ENCODE assay signal across 11 mouse cellular contexts in the genomic region with DNA sequence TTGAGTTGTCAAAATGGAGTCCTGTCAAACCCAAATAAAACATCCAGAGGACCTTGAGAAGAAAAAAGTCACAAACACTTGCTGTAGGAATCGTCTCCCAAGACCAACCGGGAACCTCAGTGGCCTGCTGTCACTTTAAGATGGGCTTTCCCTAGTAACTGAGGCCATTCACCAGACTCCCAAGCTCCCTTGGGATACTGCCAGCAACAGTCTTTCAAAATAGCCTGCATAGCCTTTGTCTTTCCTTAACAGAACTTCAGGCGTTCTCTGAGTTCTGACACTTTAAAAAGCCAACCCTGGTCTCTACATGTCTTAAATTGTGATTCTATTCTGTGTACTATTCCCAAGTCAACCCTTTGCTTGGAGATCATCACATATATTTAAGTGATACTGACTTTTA.
A peak's percentile ranks its signal among the peaks of the same experiment; 100 is the strongest.
DNase-seq lines count a peak whose midpoint lies in the region; ATAC-seq lines count a peak whose summit lies in the region.
"Had no signal": no experiment of that assay in that cellular context is flagged by ENCODE, and none has a peak within 500 bp of the region (broad histone marks: within the 10 kb centered on the region; RNA-seq: fewer than 3 reads in every experiment).

No protein-coding gene starts in this region.

- peaks cover 5% of the 10 kb centered on the region; the same call in 1 of the 2 replicates for H3K4me1 ChIP-seq in hindbrain, embryonic 15.5 days (replicated peaks)
- H3K4me1 ChIP-seq in hindbrain, embryonic 10.5 days (replicated peaks) = peaks cover 16% of the 10 kb centered on the region
- H3K4me1 ChIP-seq in hindbrain, embryonic 16.5 days (ENCODE audit: control insufficient read depth, insufficient read depth, low read depth, low read length) = no peaks in the 10 kb centered on the region
- 0 out of 2 replicates have a peak, but pooled peaks cover 2% of the 10 kb centered on the region for H3K4me1 ChIP-seq in intestine, embryonic 15.5 days (replicated peaks)

- no peak overlapping the region for H3K4me2 ChIP-seq in hindbrain, embryonic 15.5 days
- no peak overlapping the region for H3K4me2 ChIP-seq in hindbrain, embryonic 16.5 days (ENCODE audit: low read length)
- no peak overlapping the region for H3K4me2 ChIP-seq in intestine, embryonic 15.5 days (replicated peaks)
- H3K4me2 ChIP-seq: limb, embryonic 13.5 days had no signal

- 0 out of 2 replicates have a peak overlapping the region, but pooled peaks have one; percentile 52 for H3K27ac ChIP-seq in hindbrain, embryonic 15.5 days (replicated peaks)
- H3K27ac ChIP-seq in hindbrain, embryonic 10.5 days = no peak overlapping the region
- H3K27ac ChIP-seq in hindbrain, embryonic 16.5 days (ENCODE audit: low read depth, low read length) = no peak overlapping the region
- H3K27ac ChIP-seq in intestine, embryonic 15.5 days = no peak overlapping the region
- H3K27ac ChIP-seq: limb, embryonic 13.5 days had no signal

- no peaks in the 10 kb centered on the region for H3K27me3 ChIP-seq in hindbrain, embryonic 15.5 days
- no peaks in the 10 kb centered on the region for H3K27me3 ChIP-seq in hindbrain, embryonic 10.5 days (ENCODE audit: insufficient read depth, poor library complexity, severe bottlenecking)
- H3K27me3 ChIP-seq in hindbrain, embryonic 16.5 days (replicated peaks; ENCODE audit: control insufficient read depth, insufficient read depth, low read length) = no peaks in the 10 kb centered on the region
- no peaks in the 10 kb centered on the region for H3K27me3 ChIP-seq in intestine, embryonic 15.5 days (replicated peaks)
- H3K27me3 ChIP-seq: limb, embryonic 13.5 days had no signal

- H3K4me3 ChIP-seq in hindbrain, embryonic 15.5 days = no peak overlapping the region
- no peak overlapping the region for H3K4me3 ChIP-seq in hindbrain, embryonic 10.5 days
- no peak overlapping the region for H3K4me3 ChIP-seq in hindbrain, embryonic 16.5 days (ENCODE audit: low read length)
- no peak overlapping the region for H3K4me3 ChIP-seq in intestine, embryonic 15.5 days (replicated peaks)
- H3K4me3 ChIP-seq: limb, embryonic 13.5 days had no signal

- no peak for DNase-seq in hindbrain, embryonic 10.5 days (ENCODE audit: low spot score)
- peak; percentile 39 for DNase-seq in testis, postnatal 14 days (ENCODE audit: low spot score)
- no peak for DNase-seq in testis, postnatal 10 days (ENCODE audit: low spot score)
- no peak for DNase-seq in cerebellum, adult 11-12 months
- DNase-seq: cerebellum, postnatal 36 days; gastrocnemius, postnatal 14 days had no signal

- no peak overlapping the region for H3K9ac ChIP-seq in hindbrain, embryonic 15.5 days
- H3K9ac ChIP-seq in hindbrain, embryonic 16.5 days (ENCODE audit: low read depth, low read length) = no peak overlapping the region
- no peak overlapping the region for H3K9ac ChIP-seq in intestine, embryonic 15.5 days
- H3K9ac ChIP-seq: limb, embryonic 13.5 days had no signal

- no peak for ATAC-seq in hindbrain, embryonic 15.5 days (ENCODE audit: low FRiP score, low read depth)
- ATAC-seq in hindbrain, embryonic 16.5 days = peak; percentile 60; the same call in 1 of the 2 replicates
- ATAC-seq in intestine, embryonic 15.5 days = no peak
- ATAC-seq: midbrain, embryonic 16.5 days had no signal

- WGBS in hindbrain, embryonic 15.5 days = 22% methylated on average over 3 of the region's 3 CpGs
- WGBS in hindbrain, embryonic 10.5 days = 44% methylated on average over 3 of the region's 3 CpGs
- 19% methylated on average over 3 of the region's 3 CpGs for WGBS in hindbrain, embryonic 16.5 days
- WGBS in intestine, embryonic 15.5 days = 61% methylated on average over 3 of the region's 3 CpGs

- no peaks in the 10 kb centered on the region for H3K9me3 ChIP-seq in hindbrain, embryonic 15.5 days
- no peaks in the 10 kb centered on the region for H3K9me3 ChIP-seq in hindbrain, embryonic 10.5 days
- no peaks in the 10 kb centered on the region for H3K9me3 ChIP-seq in hindbrain, embryonic 16.5 days (ENCODE audit: control insufficient read depth, low read length)
- H3K9me3 ChIP-seq in intestine, embryonic 15.5 days = no peaks in the 10 kb centered on the region
- H3K9me3 ChIP-seq: limb, embryonic 13.5 days had no signal

- no peaks in the 10 kb centered on the region for H3K36me3 ChIP-seq in hindbrain, embryonic 15.5 days
- no peaks in the 10 kb centered on the region for H3K36me3 ChIP-seq in hindbrain, embryonic 10.5 days
- H3K36me3 ChIP-seq in hindbrain, embryonic 16.5 days (ENCODE audit: control insufficient read depth, insufficient read depth, low read length) = no peaks in the 10 kb centered on the region
- no peaks in the 10 kb centered on the region for H3K36me3 ChIP-seq in intestine, embryonic 15.5 days
- H3K36me3 ChIP-seq: limb, embryonic 13.5 days had no signal
